Mouse (Mus musculus) lung, embryonic 16.5 days (tissue): ENCODE measurements at regions not wholly inside any gene's neighbourhood (a gene's known extent, or its start where the extent isn't known, plus 50 kb on each side); places are given as distances from the start of the nearest gene placed in this dataset.
A peak's percentile ranks its signal among the peaks of the same experiment; 100 is the strongest.

Experiments used
- ATAC-seq: fragments of 200-750 bp; cut with Nextera tagmentation; 2 replicates; pipeline ENCODE4 v1.8.0; 2017; ENCODE audit warnings: low read depth, mild to moderate bottlenecking, moderate library complexity
- H3K27ac ChIP-seq: fragments of 300-500 bp; sonication (generic); 2 replicates; pipeline ENCODE4 v1.5.1; 2014; ENCODE audit warnings: mild to moderate bottlenecking, control low read depth, low read length
- H3K27me3 ChIP-seq: fragments of 300-500 bp; sonication (generic); 2 replicates; pipeline ENCODE4 v1.6.1; 2014; ENCODE audit warnings: low read depth, low read length, mixed read lengths; ENCODE audit not compliant: control insufficient read depth, insufficient read depth
- H3K36me3 ChIP-seq: fragments of 300-500 bp; sonication (generic); 2 replicates; pipeline ENCODE4 v1.6.1; 2014; ENCODE audit warnings: low read length; ENCODE audit not compliant: control insufficient read depth, insufficient read depth
- H3K4me1 ChIP-seq: fragments of 300-500 bp; sonication (generic); replicated peaks from 2 replicates; pipeline ENCODE4 v1.6.1; 2014; ENCODE audit warnings: low read length, mixed read lengths; ENCODE audit not compliant: control insufficient read depth, insufficient read depth
- H3K4me2 ChIP-seq: fragments of 300-500 bp; sonication (generic); 2 replicates; pipeline ENCODE4 v1.6.1; 2014; ENCODE audit warnings: low read depth, low read length, control low read depth
- H3K4me3 ChIP-seq: fragments of 300-500 bp; sonication (generic); 2 replicates; pipeline ENCODE4 v1.5.1; 2014; ENCODE audit warnings: mild to moderate bottlenecking, low read length, control low read depth
- H3K9ac ChIP-seq: fragments of 300-500 bp; sonication (generic); 2 replicates; pipeline ENCODE4 v1.6.1; 2014; ENCODE audit warnings: low read length, control low read depth
- H3K9me3 ChIP-seq: fragments of 300-500 bp; sonication (generic); 2 replicates; pipeline ENCODE4 v1.6.1; 2016; ENCODE audit warnings: low read length; ENCODE audit not compliant: control insufficient read depth
- WGBS: fragments of 180-500 bp; shearing (Covaris S2); extraction: QIAGEN DNeasy Blood & Tissue Kit; methylation state at CpG from one replicate; pipeline ENCODE4 v1.1.7; 2014; 5-methylcytosine and 5-hydroxymethylcytosine counted together

DNA sequence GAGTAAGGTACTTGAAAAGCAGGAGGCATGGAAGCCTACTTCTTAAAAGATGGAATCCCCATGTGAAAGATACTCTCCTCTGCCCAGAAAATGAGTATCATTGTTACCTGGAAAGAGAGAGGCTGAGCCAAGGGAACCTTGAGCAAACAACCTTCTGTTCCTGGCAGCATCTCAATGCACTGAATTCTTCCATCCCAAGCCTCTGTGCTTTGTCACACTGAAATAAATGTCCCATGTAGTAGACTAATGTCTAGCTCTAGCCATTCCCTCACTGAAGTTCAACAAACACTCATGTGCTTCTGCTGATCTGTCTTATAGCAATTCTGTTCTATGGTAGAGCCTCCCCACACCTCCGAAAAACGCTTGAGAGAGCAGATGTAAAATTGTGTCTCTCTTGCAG is 182.6 kb downstream of the Gm19410 start:
- Histone ChIP-seq H3K27me3 (no peaks in the 10 kb centered on the region), H3K27ac (no peak overlapping the region), H3K9ac (no peak overlapping the region), H3K9me3 (no peaks in the 10 kb centered on the region), H3K4me2 (no peak overlapping the region), H3K4me1 (peaks cover 16% of the 10 kb centered on the region), H3K4me3 (no peak overlapping the region), H3K36me3 (no peaks in the 10 kb centered on the region)
- no peak for ATAC-seq
- 37% methylated on average over 2 of the region's 2 CpGs for WGBS

DNA sequence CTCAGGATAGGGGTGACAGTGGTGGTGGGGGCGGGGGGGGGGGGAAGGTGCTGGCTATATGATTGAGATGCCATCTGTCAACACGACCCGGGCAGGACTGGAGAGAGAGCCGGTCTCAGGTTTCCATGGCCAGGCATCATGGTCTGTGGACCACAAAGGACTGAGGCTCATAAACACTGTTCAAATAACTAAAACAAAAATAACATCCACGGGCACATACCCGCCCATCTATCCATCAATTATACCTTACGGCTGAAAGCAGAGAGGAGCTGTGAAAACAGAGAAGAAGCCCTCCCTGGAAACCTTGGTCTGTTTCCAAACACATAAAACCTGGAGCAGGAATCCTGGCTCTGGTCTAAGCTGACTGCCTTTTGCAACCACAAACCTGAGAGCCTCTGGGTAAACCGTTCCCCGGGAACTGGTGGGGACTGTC is 183.2 kb downstream of the Gm19410 start:
- H3K27ac ChIP-seq: no peak overlapping the region
- no peak for ATAC-seq

DNA sequence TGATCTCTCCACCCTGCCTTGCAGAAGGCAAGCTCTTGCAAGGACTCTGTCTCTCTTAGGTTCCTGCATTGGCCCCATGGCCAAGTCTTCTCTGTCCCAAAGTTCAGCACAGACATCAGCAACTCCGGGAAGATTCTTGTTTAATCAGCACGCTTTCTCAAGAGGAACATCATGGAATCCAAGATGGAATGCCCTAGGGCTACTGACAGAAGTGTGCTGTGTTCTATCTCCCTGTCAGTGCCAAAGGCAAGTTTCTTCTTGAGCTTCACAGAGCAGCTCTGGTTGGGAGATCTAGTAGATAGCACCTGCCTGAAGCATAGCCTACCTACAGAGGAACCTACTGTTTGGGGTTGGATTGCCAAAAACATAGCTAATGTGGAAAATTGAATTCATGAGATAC is 189.9 kb downstream of the Gm19410 start:
- peaks cover 7% of the 10 kb centered on the region; the same call in 1 of the 2 replicates for H3K4me1 ChIP-seq
- no peaks in the 10 kb centered on the region for H3K36me3 ChIP-seq
- H3K27me3 ChIP-seq: no peaks in the 10 kb centered on the region
- no peak for ATAC-seq
- no peak overlapping the region for H3K9ac ChIP-seq
- no peak overlapping the region for H3K4me2 ChIP-seq
- no peaks in the 10 kb centered on the region for H3K9me3 ChIP-seq
- WGBS: 87% methylated on average over 2 of the region's 2 CpGs
- no peak overlapping the region for H3K27ac ChIP-seq
- H3K4me3 ChIP-seq: no peak overlapping the region

More for the DNA sequence above, 183.2 kb downstream of the Gm19410 start:
- H3K36me3 ChIP-seq: no peaks in the 10 kb centered on the region
- H3K27me3 ChIP-seq: no peaks in the 10 kb centered on the region
- no peak overlapping the region for H3K4me2 ChIP-seq
- no peak overlapping the region for H3K4me3 ChIP-seq
- H3K9me3 ChIP-seq: no peaks in the 10 kb centered on the region
- 17% methylated on average over 8 of the region's 9 CpGs for WGBS
- H3K9ac ChIP-seq: no peak overlapping the region
- H3K4me1 ChIP-seq: peaks cover 16% of the 10 kb centered on the region

DNA sequence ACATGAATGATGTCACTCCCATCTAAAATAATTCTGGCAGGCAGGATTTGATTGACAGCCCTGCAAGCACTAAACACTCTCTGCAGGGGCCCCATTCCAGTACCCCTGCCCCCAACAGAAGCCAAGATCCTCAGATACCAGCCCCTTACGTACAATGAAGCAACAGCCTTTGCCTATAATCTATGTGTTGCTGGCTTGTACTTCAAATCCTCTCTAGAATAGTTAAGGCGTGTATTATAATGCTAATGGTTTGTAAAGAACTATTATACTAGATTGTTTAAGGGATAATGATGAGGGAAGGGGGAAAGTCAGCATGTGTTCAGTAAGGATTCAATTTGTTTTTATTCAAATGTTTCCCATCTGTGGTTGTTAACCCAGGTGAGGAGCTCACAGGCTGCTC is 190.7 kb downstream of the Gm19410 start:
- Histone ChIP-seq H3K4me2 (no peak overlapping the region), H3K27me3 (no peaks in the 10 kb centered on the region), H3K9ac (no peak overlapping the region), H3K4me1 (peaks cover 9% of the 10 kb centered on the region), H3K36me3 (no peaks in the 10 kb centered on the region), H3K27ac (no peak overlapping the region), H3K4me3 (no peak overlapping the region), H3K9me3 (no peaks in the 10 kb centered on the region)
- ATAC-seq: no peak
- WGBS: 72% methylated on average over 2 of the region's 2 CpGs

DNA sequence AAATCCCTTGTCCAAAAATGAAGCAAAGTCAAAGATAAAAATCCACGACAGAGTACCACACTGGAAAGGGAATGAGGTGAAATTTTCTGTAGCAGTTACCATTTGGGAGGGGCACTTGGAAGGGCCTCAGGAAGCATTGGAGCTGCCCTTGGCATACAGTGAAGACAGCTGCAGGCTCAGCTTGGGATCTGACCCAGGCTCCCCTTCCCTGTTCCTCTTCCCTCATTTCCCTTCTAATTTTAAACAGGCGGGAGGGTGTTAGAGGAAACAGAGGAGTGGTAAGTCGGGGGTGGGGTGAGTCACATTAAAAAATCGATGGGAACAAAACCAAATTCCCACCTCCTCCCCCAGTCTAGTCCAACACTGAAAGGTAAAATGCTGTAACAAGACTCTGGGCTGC is 193.6 kb downstream of the Gm19410 start:
- Histone ChIP-seq H3K9ac (no peak overlapping the region), H3K9me3 (no peaks in the 10 kb centered on the region), H3K27me3 (no peaks in the 10 kb centered on the region), H3K4me2 (no peak overlapping the region), H3K27ac (no peak overlapping the region), H3K36me3 (no peaks in the 10 kb centered on the region), H3K4me3 (no peak overlapping the region), H3K4me1 (peaks cover 19% of the 10 kb centered on the region)
- ATAC-seq: peak; percentile 54; the same call in 1 of the 2 replicates
- WGBS: 48% methylated on average over 4 of the region's 4 CpGs

DNA sequence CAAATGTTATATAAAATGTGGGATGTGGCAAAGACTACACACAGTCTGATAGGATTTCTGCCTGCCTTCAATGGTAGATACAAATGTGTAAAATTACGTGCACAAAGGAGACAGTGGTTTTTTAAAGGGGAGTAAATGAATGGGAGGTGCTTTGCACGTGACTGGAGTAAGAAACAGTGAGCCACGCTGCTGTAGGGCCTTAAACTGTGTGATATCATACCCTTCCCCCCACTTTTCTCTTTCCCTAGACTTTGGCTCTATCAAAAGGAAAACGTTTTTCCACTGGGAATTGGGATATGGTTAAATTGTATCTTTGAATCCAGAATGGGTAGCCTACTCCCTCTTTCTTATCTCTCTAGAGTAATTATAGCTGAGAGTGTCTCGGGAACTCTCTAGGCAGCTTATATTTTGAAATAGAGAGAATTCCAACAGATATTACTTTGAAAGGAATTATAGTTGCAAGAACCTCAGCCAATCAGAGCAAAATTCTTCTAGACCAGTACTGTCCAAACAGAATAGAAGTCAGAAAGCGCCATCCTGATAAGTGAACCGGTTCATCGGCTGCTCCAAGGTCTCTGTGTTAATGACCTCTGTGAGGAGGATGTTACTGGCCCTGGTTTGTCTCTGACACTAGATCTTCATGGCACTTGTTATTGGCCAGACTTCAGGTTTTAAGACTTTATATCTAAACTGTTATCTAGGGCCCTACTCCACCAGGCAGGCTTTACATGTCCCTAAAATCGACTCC is 195.5 kb downstream of the Gm19410 start:
- Histone ChIP-seq H3K36me3 (no peaks in the 10 kb centered on the region), H3K27ac (peak overlapping the region; percentile 61), H3K9ac (no peak overlapping the region), H3K4me2 (no peak overlapping the region), H3K9me3 (no peaks in the 10 kb centered on the region), H3K4me3 (no peak overlapping the region), H3K27me3 (no peaks in the 10 kb centered on the region), H3K4me1 (peaks cover 28% of the 10 kb centered on the region)
- ATAC-seq: peak; percentile 35; the same call in 1 of the 2 replicates
- 43% methylated on average over 9 of the region's 9 CpGs for WGBS

DNA sequence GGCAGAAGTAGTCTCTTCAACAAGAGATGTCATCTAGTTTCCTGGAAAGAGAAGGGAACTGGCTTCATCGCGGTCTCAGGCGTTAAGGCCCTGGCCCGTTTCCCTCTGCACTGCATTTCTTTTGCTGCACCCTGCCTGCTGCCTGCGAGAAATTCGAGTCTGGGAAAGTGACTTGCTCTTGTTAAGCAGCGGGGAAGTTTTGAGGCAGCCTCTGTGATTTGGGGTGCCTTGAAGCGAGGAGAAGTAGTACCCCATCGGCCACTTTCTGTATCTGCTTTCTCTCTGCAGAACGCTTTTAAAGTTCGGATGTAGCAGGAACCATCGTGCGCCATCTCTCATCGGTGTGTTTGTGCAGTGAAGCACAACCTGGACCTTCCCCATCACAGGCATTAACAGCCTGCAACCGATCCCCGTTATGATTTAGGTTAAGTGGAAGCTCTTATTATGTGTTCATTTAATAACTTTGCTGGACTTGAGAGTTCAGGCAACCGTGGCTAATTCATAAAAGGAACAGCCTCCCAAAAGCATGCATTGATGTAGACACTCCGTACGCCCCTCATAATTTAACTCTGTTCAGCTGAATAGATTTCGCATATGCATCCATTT is 196.1 kb downstream of the Gm19410 start:
- no peak overlapping the region for H3K4me3 ChIP-seq
- ATAC-seq: peak; percentile 20; the same call in 1 of the 2 replicates
- H3K4me2 ChIP-seq: no peak overlapping the region
- WGBS: 60% methylated on average over 20 of the region's 20 CpGs
- 0 out of 2 replicates have a peak overlapping the region, but pooled peaks have one; percentile 21 for H3K9ac ChIP-seq
- no peaks in the 10 kb centered on the region for H3K36me3 ChIP-seq
- H3K4me1 ChIP-seq: peaks cover 28% of the 10 kb centered on the region
- no peaks in the 10 kb centered on the region for H3K27me3 ChIP-seq
- no peaks in the 10 kb centered on the region for H3K9me3 ChIP-seq
- peak overlapping the region; percentile 61 for H3K27ac ChIP-seq

DNA sequence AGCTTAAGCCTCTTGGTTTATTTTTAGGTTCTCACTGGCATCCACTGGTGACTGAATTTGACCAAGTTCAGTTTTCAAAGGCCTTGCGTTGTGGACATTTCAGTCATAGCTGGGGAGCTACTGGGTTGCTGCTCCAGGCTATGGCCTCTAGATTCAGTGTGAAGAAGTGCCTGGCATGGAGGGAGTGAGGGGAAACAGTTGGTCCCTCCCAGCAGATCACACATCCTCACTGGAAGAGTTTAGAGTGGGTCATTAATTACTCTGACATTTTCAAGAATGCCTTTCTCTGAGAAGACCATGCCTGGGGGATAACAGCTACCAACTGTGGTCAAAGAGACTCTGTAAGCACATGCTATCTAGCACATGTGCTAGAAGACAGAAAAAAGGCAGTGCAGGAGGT is 199.3 kb downstream of the Gm19410 start:
- 37% methylated on average over 1 of the region's 1 CpGs for WGBS

DNA sequence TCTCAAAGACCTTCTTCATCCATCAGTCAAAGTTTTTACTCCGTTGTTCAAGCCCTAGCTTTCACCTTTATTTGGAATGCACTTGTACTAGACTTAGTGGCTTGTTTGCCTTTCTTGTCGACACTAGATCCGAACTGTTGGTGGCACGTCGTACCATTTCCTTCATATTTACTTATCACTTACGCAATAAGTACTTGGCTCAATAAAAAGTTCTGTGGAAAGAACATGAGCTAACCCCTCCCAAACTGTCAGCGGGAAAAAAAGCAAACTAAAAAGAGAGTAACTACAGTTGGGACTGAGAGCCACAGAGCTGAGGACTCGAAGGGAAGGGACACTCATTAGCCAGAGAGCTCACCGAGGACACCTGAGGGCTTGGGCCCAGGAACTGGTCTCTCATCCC is 202.8 kb downstream of the Gm19410 start:
- no peak overlapping the region for H3K9ac ChIP-seq
- peaks cover 27% of the 10 kb centered on the region for H3K4me1 ChIP-seq
- H3K27me3 ChIP-seq: no peaks in the 10 kb centered on the region
- peak; percentile 90 for ATAC-seq
- no peak overlapping the region for H3K4me2 ChIP-seq
- no peaks in the 10 kb centered on the region for H3K9me3 ChIP-seq
- H3K4me3 ChIP-seq: no peak overlapping the region
- peak overlapping the region; percentile 89 for H3K27ac ChIP-seq
- WGBS: 25% methylated on average over 9 of the region's 9 CpGs
- no peaks in the 10 kb centered on the region for H3K36me3 ChIP-seq

More for the DNA sequence above, 199.3 kb downstream of the Gm19410 start:
- Histone ChIP-seq H3K9ac (no peak overlapping the region), H3K4me1 (peaks cover 37% of the 10 kb centered on the region), H3K27ac (0 out of 2 replicates have a peak overlapping the region, but pooled peaks have one; percentile 28), H3K4me2 (no peak overlapping the region), H3K4me3 (no peak overlapping the region), H3K9me3 (no peaks in the 10 kb centered on the region), H3K36me3 (no peaks in the 10 kb centered on the region), H3K27me3 (no peaks in the 10 kb centered on the region)
- ATAC-seq: no peak
